Mouse (Mus musculus): ENCODE data around the gene Ttyh3.
A peak's percentile ranks its signal among the peaks of the same experiment; 100 is the strongest.

Gene Ttyh3

GRCm38 (mm10) chr5:140648519-140649100, at the start of gene Ttyh3:
Gene Ttyh3 (minus strand): TSS chr5:140649031.
- peaks cover 37% of the 10 kb centered on the region for H3K4me1 ChIP-seq (replicated peaks; ENCODE audit: low read depth, low read length)
- peaks cover 33% of the 10 kb centered on the region for H3K27me3 ChIP-seq (ENCODE audit: insufficient read depth, low read length)

GRCm38 (mm10) chr5:140695987-140696386, 47.2 kb upstream of the Ttyh3 start:
- 0 out of 2 replicates have a peak, but pooled peaks cover under 1% of the 10 kb centered on the region for H3K9me3 ChIP-seq (ENCODE audit: low read length)
- H3K4me1 ChIP-seq (replicated peaks; ENCODE audit: low read depth, low read length) = peaks cover 33% of the 10 kb centered on the region
- H3K27me3 ChIP-seq (ENCODE audit: insufficient read depth, low read length) = peaks cover 4% of the 10 kb centered on the region; the same call in 1 of the 2 replicates
- TF ChIP-seq CTCF (conservative IDR thresholded peaks at IDR 0.05; ENCODE audit: low read length) (no peak), NANOG (IDR thresholded peaks at IDR 0.05; ENCODE audit: borderline replicate concordance, low read length) (no peak), POU5F1 (IDR thresholded peaks at IDR 0.05; ENCODE audit: borderline replicate concordance, low read length) (no peak)
- H3K4me3 ChIP-seq (replicated peaks; ENCODE audit: low read length) = no peak overlapping the region
- peaks cover 52% of the 10 kb centered on the region for H3K36me3 ChIP-seq (ENCODE audit: insufficient read depth, low read length)

More at GRCm38 (mm10) chr5:140648519-140649100, at the start of gene Ttyh3:
- Histone ChIP-seq H3K4me3 (replicated peaks; ENCODE audit: low read length) (peak within 1 kb of the TSS; percentile 89), H3K9me3 (ENCODE audit: low read length) (peaks cover 15% of the 10 kb centered on the region), H3K36me3 (ENCODE audit: insufficient read depth, low read length) (no peaks in the 10 kb centered on the region)
- TF ChIP-seq NANOG (IDR thresholded peaks at IDR 0.05; ENCODE audit: borderline replicate concordance, low read length) (no peak), POU5F1 (IDR thresholded peaks at IDR 0.05; ENCODE audit: borderline replicate concordance, low read length) (no peak), CTCF (conservative IDR thresholded peaks at IDR 0.05; ENCODE audit: low read length) (no peak)

GRCm38 (mm10) chr5:140688434-140688833, 39.6 kb upstream of the Ttyh3 start:
- Histone ChIP-seq H3K27me3 (ENCODE audit: insufficient read depth, low read length) (no peaks in the 10 kb centered on the region), H3K9me3 (ENCODE audit: low read length) (0 out of 2 replicates have a peak, but pooled peaks cover 4% of the 10 kb centered on the region), H3K4me3 (replicated peaks; ENCODE audit: low read length) (no peak overlapping the region), H3K36me3 (ENCODE audit: insufficient read depth, low read length) (peaks cover 62% of the 10 kb centered on the region), H3K4me1 (replicated peaks; ENCODE audit: low read depth, low read length) (peaks cover 42% of the 10 kb centered on the region)
- no peak for TF ChIP-seq CTCF (conservative IDR thresholded peaks at IDR 0.05; ENCODE audit: low read length)
- no peak for TF ChIP-seq NANOG (IDR thresholded peaks at IDR 0.05; ENCODE audit: borderline replicate concordance, low read length)
- no peak for TF ChIP-seq POU5F1 (IDR thresholded peaks at IDR 0.05; ENCODE audit: borderline replicate concordance, low read length)

GRCm38 (mm10) chr5:140684343-140685148, 35.7 kb upstream of the Ttyh3 start:
- Histone ChIP-seq H3K36me3 (ENCODE audit: insufficient read depth, low read length) (peaks cover 51% of the 10 kb centered on the region), H3K9me3 (ENCODE audit: low read length) (peaks cover 6% of the 10 kb centered on the region; the same call in 1 of the 2 replicates), H3K27me3 (ENCODE audit: insufficient read depth, low read length) (no peaks in the 10 kb centered on the region), H3K4me1 (replicated peaks; ENCODE audit: low read depth, low read length) (peaks cover 36% of the 10 kb centered on the region), H3K4me3 (replicated peaks; ENCODE audit: low read length) (no peak overlapping the region)
- TF ChIP-seq CTCF (conservative IDR thresholded peaks at IDR 0.05; ENCODE audit: low read length) (peak; percentile 77), NANOG (IDR thresholded peaks at IDR 0.05; ENCODE audit: borderline replicate concordance, low read length) (no peak)

GRCm38 (mm10) chr5:140682113-140682512, 33.3 kb upstream of the Ttyh3 start:
- Histone ChIP-seq H3K36me3 (ENCODE audit: insufficient read depth, low read length) (peaks cover 55% of the 10 kb centered on the region), H3K9me3 (ENCODE audit: low read length) (peaks cover 6% of the 10 kb centered on the region; the same call in 1 of the 2 replicates), H3K4me3 (replicated peaks; ENCODE audit: low read length) (no peak overlapping the region), H3K27me3 (ENCODE audit: insufficient read depth, low read length) (no peaks in the 10 kb centered on the region), H3K4me1 (replicated peaks; ENCODE audit: low read depth, low read length) (peaks cover 24% of the 10 kb centered on the region)
- TF ChIP-seq CTCF (conservative IDR thresholded peaks at IDR 0.05; ENCODE audit: low read length) (no peak), NANOG (IDR thresholded peaks at IDR 0.05; ENCODE audit: borderline replicate concordance, low read length) (no peak), POU5F1 (IDR thresholded peaks at IDR 0.05; ENCODE audit: borderline replicate concordance, low read length) (no peak)

GRCm38 (mm10) chr5:140680950-140681349, 32.1 kb upstream of the Ttyh3 start:
- H3K36me3 ChIP-seq (ENCODE audit: insufficient read depth, low read length) = peaks cover 56% of the 10 kb centered on the region
- peaks cover 25% of the 10 kb centered on the region for H3K4me1 ChIP-seq (replicated peaks; ENCODE audit: low read depth, low read length)
- H3K27me3 ChIP-seq (ENCODE audit: insufficient read depth, low read length) = no peaks in the 10 kb centered on the region
- H3K9me3 ChIP-seq (ENCODE audit: low read length) = peaks cover 6% of the 10 kb centered on the region; the same call in 1 of the 2 replicates
- TF ChIP-seq POU5F1 (IDR thresholded peaks at IDR 0.05; ENCODE audit: borderline replicate concordance, low read length) (no peak), CTCF (conservative IDR thresholded peaks at IDR 0.05; ENCODE audit: low read length) (no peak), NANOG (IDR thresholded peaks at IDR 0.05; ENCODE audit: borderline replicate concordance, low read length) (no peak)
- H3K4me3 ChIP-seq (replicated peaks; ENCODE audit: low read length) = no peak overlapping the region

GRCm38 (mm10) chr5:140680051-140680450, 31.2 kb upstream of the Ttyh3 start:
- H3K9me3 ChIP-seq (ENCODE audit: low read length) = peaks cover 6% of the 10 kb centered on the region; the same call in 1 of the 2 replicates
- peaks cover 60% of the 10 kb centered on the region for H3K36me3 ChIP-seq (ENCODE audit: insufficient read depth, low read length)
- H3K4me1 ChIP-seq (replicated peaks; ENCODE audit: low read depth, low read length) = peaks cover 31% of the 10 kb centered on the region
- no peak for TF ChIP-seq POU5F1 (IDR thresholded peaks at IDR 0.05; ENCODE audit: borderline replicate concordance, low read length)
- TF ChIP-seq NANOG (IDR thresholded peaks at IDR 0.05; ENCODE audit: borderline replicate concordance, low read length) = no peak
- TF ChIP-seq CTCF (conservative IDR thresholded peaks at IDR 0.05; ENCODE audit: low read length) = no peak
- no peak overlapping the region for H3K4me3 ChIP-seq (replicated peaks; ENCODE audit: low read length)
- no peaks in the 10 kb centered on the region for H3K27me3 ChIP-seq (ENCODE audit: insufficient read depth, low read length)

- peaks cover 39% of the 10 kb centered on the region for H3K4me1 ChIP-seq (replicated peaks; ENCODE audit: low read depth, low read length)
- H3K4me3 ChIP-seq (replicated peaks; ENCODE audit: low read length) = no peak overlapping the region
- TF ChIP-seq POU5F1 (IDR thresholded peaks at IDR 0.05; ENCODE audit: borderline replicate concordance, low read length) = no peak
- no peak for TF ChIP-seq CTCF (conservative IDR thresholded peaks at IDR 0.05; ENCODE audit: low read length)
- no peak for TF ChIP-seq NANOG (IDR thresholded peaks at IDR 0.05; ENCODE audit: borderline replicate concordance, low read length)
- peaks cover 6% of the 10 kb centered on the region; the same call in 1 of the 2 replicates for H3K9me3 ChIP-seq (ENCODE audit: low read length)
- H3K27me3 ChIP-seq (ENCODE audit: insufficient read depth, low read length) = no peaks in the 10 kb centered on the region
- H3K36me3 ChIP-seq (ENCODE audit: insufficient read depth, low read length) = peaks cover 56% of the 10 kb centered on the region
These were observed 28.3 kb upstream of the Ttyh3 start for GRCm38 (mm10) chr5:140677137-140677536.
